Mouse (Mus musculus): Measurements from ENCODE around the gene Lrrfip1.

Gene Lrrfip1

GRCm38 (mm10) chr1:91024464-91024863 lies 25.9 kb downstream of the Lrrfip1 start:
- Histone ChIP-seq H3K27me3 (ENCODE audit: control insufficient read depth, insufficient read depth, low read length, poor library complexity, severe bottlenecking) (no peaks in the 10 kb centered on the region), H3K36me3 (ENCODE audit: control insufficient read depth, insufficient read depth, low read length, poor library complexity, severe bottlenecking) (no peaks in the 10 kb centered on the region)
- DNase-seq (ENCODE audit: low read depth, low spot score), result no peak

DNA sequence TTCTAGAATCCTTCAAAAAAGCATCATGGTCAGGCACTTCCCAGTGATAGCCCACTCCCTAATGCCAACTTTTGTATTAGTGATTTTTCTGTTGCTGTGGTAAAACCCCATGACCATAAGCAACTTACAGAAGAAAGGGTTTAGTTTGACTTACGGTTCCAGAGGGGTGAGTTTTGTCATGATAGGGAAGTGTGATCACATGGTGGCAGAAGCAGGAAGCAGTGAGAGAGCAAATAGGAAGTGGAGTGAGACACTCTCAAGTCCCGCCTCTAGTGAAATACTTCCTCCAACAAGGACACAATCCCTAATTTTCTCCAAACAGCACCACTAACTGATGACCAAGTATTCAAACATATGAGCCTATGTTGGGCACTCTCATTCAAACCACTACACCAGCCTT lies 28.4 kb downstream of the Lrrfip1 start:
- H3K27me3 ChIP-seq (ENCODE audit: control insufficient read depth, insufficient read depth, low read length, poor library complexity, severe bottlenecking), result no peaks in the 10 kb centered on the region

GRCm38 (mm10) chr1:91030383-91030782 lies 31.8 kb downstream of the Lrrfip1 start:
- H3K36me3 ChIP-seq (ENCODE audit: control insufficient read depth, insufficient read depth, low read length, poor library complexity, severe bottlenecking), result no peaks in the 10 kb centered on the region
- no peak for DNase-seq (ENCODE audit: low read depth, low spot score)
- no peaks in the 10 kb centered on the region for H3K27me3 ChIP-seq (ENCODE audit: control insufficient read depth, insufficient read depth, low read length, poor library complexity, severe bottlenecking)

More for the DNA sequence above, 28.4 kb downstream of the Lrrfip1 start:
- DNase-seq (ENCODE audit: low read depth, low spot score), result no peak
- H3K36me3 ChIP-seq (ENCODE audit: control insufficient read depth, insufficient read depth, low read length, poor library complexity, severe bottlenecking), result no peaks in the 10 kb centered on the region

- no peak for DNase-seq (ENCODE audit: low read depth, low spot score)
- Histone ChIP-seq H3K36me3 (ENCODE audit: control insufficient read depth, insufficient read depth, low read length, poor library complexity, severe bottlenecking) (no peaks in the 10 kb centered on the region), H3K27me3 (ENCODE audit: control insufficient read depth, insufficient read depth, low read length, poor library complexity, severe bottlenecking) (no peaks in the 10 kb centered on the region)
Measured at GRCm38 (mm10) chr1:91031547-91031946, 33.0 kb downstream of the Lrrfip1 start.

- DNase-seq (ENCODE audit: low read depth, low spot score), result no peak
Measured at GRCm38 (mm10) chr1:91032393-91032971, 33.9 kb downstream of the Lrrfip1 start.

GRCm38 (mm10) chr1:91034547-91034946 lies 36.0 kb downstream of the Lrrfip1 start:
- Histone ChIP-seq H3K36me3 (ENCODE audit: control insufficient read depth, insufficient read depth, low read length, poor library complexity, severe bottlenecking) (no peaks in the 10 kb centered on the region), H3K27me3 (ENCODE audit: control insufficient read depth, insufficient read depth, low read length, poor library complexity, severe bottlenecking) (no peaks in the 10 kb centered on the region)
- DNase-seq (ENCODE audit: low read depth, low spot score), result no peak

More at GRCm38 (mm10) chr1:91032393-91032971, 33.9 kb downstream of the Lrrfip1 start:
- H3K36me3 ChIP-seq (ENCODE audit: control insufficient read depth, insufficient read depth, low read length, poor library complexity, severe bottlenecking), result no peaks in the 10 kb centered on the region
- H3K27me3 ChIP-seq (ENCODE audit: control insufficient read depth, insufficient read depth, low read length, poor library complexity, severe bottlenecking), result no peaks in the 10 kb centered on the region

GRCm38 (mm10) chr1:91035266-91035665 lies 36.7 kb downstream of the Lrrfip1 start:
- H3K36me3 ChIP-seq (ENCODE audit: control insufficient read depth, insufficient read depth, low read length, poor library complexity, severe bottlenecking), result no peaks in the 10 kb centered on the region
- no peak for DNase-seq (ENCODE audit: low read depth, low spot score)
- no peaks in the 10 kb centered on the region for H3K27me3 ChIP-seq (ENCODE audit: control insufficient read depth, insufficient read depth, low read length, poor library complexity, severe bottlenecking)

GRCm38 (mm10) chr1:91037213-91037612 lies 38.7 kb downstream of the Lrrfip1 start:
- H3K36me3 ChIP-seq (ENCODE audit: control insufficient read depth, insufficient read depth, low read length, poor library complexity, severe bottlenecking), result no peaks in the 10 kb centered on the region
- no peak for DNase-seq (ENCODE audit: low read depth, low spot score)

DNA sequence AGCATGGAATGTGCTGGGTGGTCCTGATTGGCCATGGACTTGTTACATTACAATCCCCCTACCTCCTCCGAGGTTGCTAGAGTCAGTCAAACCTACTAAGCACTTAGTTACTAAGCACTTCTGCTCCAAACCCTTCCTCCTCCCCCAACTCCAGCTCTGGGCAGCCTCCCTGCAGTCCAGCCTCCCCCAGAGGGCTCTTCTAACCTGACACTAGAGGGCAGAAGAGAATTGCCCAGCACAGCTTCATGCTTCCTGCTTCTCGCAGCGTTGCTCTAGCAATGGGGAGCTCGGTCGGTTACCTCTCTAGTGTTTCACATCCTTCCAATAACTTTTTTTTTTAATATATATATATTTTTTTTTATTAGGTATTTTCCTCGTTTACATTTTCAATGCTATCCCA lies 39.5 kb downstream of the Lrrfip1 start:
- Histone ChIP-seq H3K27me3 (ENCODE audit: control insufficient read depth, insufficient read depth, low read length, poor library complexity, severe bottlenecking) (no peaks in the 10 kb centered on the region), H3K36me3 (ENCODE audit: control insufficient read depth, insufficient read depth, low read length, poor library complexity, severe bottlenecking) (no peaks in the 10 kb centered on the region)
- peak; percentile 83 for DNase-seq (ENCODE audit: low read depth, low spot score)

More at GRCm38 (mm10) chr1:91037213-91037612, 38.7 kb downstream of the Lrrfip1 start:
- H3K27me3 ChIP-seq (ENCODE audit: control insufficient read depth, insufficient read depth, low read length, poor library complexity, severe bottlenecking), result no peaks in the 10 kb centered on the region

GRCm38 (mm10) chr1:91038531-91038930 lies 40.0 kb downstream of the Lrrfip1 start:
- DNase-seq (ENCODE audit: low read depth, low spot score), result no peak
- no peaks in the 10 kb centered on the region for H3K27me3 ChIP-seq (ENCODE audit: control insufficient read depth, insufficient read depth, low read length, poor library complexity, severe bottlenecking)
- no peaks in the 10 kb centered on the region for H3K36me3 ChIP-seq (ENCODE audit: control insufficient read depth, insufficient read depth, low read length, poor library complexity, severe bottlenecking)

DNA sequence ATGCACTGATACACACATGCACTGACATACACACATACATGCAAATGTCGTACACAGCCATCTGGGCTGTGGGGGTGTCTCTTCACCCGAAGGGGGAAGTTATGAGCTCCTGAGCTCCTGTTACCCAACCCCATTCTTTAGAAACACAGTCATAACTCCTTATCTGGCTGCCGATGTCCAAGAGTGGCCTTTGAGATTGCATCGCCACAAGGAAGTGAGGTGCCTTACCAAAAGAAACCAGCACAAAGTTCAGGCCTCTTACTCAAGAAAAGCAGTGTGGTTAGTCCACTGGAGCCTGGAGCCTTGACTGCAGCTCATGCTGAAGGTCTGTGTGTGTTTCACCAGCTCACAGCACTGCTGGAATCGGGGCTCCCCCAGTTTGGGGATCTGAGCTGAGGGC lies 43.1 kb downstream of the Lrrfip1 start:
- peak; percentile 34 for DNase-seq (ENCODE audit: low read depth, low spot score)
- Histone ChIP-seq H3K36me3 (ENCODE audit: control insufficient read depth, insufficient read depth, low read length, poor library complexity, severe bottlenecking) (no peaks in the 10 kb centered on the region), H3K27me3 (ENCODE audit: control insufficient read depth, insufficient read depth, low read length, poor library complexity, severe bottlenecking) (no peaks in the 10 kb centered on the region)

DNA sequence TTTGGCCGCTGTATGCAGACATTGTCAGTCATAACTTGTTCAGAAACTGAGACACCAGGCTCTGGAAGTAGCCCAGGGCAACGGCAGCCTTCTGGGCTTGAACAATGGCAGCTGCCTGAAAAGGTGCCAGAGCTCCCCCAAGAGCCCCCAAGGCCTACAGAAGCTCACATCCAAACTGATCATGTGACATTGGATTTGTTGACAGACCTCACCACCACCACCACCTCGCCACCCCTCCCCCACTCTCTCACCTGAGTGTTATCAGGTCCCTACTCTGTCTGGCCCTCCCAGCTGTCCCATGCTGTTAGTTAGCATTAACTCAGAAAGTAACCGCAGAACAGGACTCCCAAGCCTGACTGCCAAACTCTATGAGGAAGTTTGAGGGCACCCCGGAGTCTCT lies 44.7 kb downstream of the Lrrfip1 start:
- DNase-seq (ENCODE audit: low read depth, low spot score), result no peak
- no peaks in the 10 kb centered on the region for H3K36me3 ChIP-seq (ENCODE audit: control insufficient read depth, insufficient read depth, low read length, poor library complexity, severe bottlenecking)

GRCm38 (mm10) chr1:91044176-91044575 lies 45.6 kb downstream of the Lrrfip1 start:
- Histone ChIP-seq H3K36me3 (ENCODE audit: control insufficient read depth, insufficient read depth, low read length, poor library complexity, severe bottlenecking) (no peaks in the 10 kb centered on the region), H3K27me3 (ENCODE audit: control insufficient read depth, insufficient read depth, low read length, poor library complexity, severe bottlenecking) (no peaks in the 10 kb centered on the region)
- DNase-seq (ENCODE audit: low read depth, low spot score), result no peak

More for the DNA sequence above, 44.7 kb downstream of the Lrrfip1 start:
- no peaks in the 10 kb centered on the region for H3K27me3 ChIP-seq (ENCODE audit: control insufficient read depth, insufficient read depth, low read length, poor library complexity, severe bottlenecking)

DNA sequence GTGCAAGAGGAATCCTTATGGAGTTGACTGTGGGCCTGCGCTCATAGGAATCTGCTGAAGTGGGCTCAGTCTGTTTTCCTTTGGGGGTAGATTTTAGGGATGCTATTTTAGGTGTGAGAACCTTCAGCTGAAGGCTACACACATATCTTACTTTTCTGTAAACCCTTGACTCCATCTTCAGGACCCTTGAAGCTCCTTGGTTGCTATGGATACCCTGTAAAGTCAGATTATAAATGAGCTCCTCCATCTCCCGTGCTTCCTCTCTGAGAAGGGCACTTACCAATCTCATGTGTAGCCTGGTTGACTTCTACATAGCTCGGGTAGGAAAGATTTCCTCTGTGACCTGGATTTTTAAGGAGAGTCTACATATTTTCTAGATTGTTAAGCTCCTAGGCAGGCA lies 46.1 kb downstream of the Lrrfip1 start:
- Histone ChIP-seq H3K27me3 (ENCODE audit: control insufficient read depth, insufficient read depth, low read length, poor library complexity, severe bottlenecking) (no peaks in the 10 kb centered on the region), H3K36me3 (ENCODE audit: control insufficient read depth, insufficient read depth, low read length, poor library complexity, severe bottlenecking) (no peaks in the 10 kb centered on the region)
- DNase-seq (ENCODE audit: low read depth, low spot score), result no peak

DNA sequence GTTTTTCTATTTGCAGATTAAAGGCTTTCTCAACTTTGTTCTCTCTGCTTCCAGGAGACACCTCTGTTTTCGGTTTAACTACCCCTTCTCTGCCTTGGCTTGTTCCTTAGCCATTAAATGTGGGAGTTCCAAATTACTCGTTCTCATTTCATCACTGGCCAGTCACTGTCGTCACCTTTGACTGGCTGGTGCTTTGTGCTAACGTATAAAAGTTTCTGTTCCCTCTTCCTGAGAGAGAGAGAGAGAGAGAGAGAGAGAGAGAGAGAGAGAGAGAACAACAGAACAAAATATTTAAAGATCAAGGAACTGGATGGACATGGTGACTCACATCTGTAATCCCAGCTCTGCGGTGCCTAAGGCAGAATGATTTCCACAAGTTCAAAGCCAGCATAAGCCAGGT lies 47.7 kb downstream of the Lrrfip1 start:
- H3K36me3 ChIP-seq (ENCODE audit: control insufficient read depth, insufficient read depth, low read length, poor library complexity, severe bottlenecking), result no peaks in the 10 kb centered on the region
- H3K27me3 ChIP-seq (ENCODE audit: control insufficient read depth, insufficient read depth, low read length, poor library complexity, severe bottlenecking), result no peaks in the 10 kb centered on the region
- peak; percentile 50 for DNase-seq (ENCODE audit: low read depth, low spot score)

GRCm38 (mm10) chr1:91049296-91049695 lies 50.8 kb downstream of the Lrrfip1 start:
- Histone ChIP-seq H3K36me3 (ENCODE audit: control insufficient read depth, insufficient read depth, low read length, poor library complexity, severe bottlenecking) (no peaks in the 10 kb centered on the region), H3K27me3 (ENCODE audit: control insufficient read depth, insufficient read depth, low read length, poor library complexity, severe bottlenecking) (no peaks in the 10 kb centered on the region)
- no peak for DNase-seq (ENCODE audit: low read depth, low spot score)

Measured in splenic B cell, adult 2 months (primary cell).